Mouse (Mus musculus): ENCODE measurements around the gene Hmgcs1. TPM values are rescaled to one million over a fixed set of nuclear protein-coding genes. Genes with fewer than 3 reads are reported as not detected.

Hmgcs1 gene
- polyA plus RNA-seq, 1 experiment from 2014 or later: 340 TPM

DNA sequence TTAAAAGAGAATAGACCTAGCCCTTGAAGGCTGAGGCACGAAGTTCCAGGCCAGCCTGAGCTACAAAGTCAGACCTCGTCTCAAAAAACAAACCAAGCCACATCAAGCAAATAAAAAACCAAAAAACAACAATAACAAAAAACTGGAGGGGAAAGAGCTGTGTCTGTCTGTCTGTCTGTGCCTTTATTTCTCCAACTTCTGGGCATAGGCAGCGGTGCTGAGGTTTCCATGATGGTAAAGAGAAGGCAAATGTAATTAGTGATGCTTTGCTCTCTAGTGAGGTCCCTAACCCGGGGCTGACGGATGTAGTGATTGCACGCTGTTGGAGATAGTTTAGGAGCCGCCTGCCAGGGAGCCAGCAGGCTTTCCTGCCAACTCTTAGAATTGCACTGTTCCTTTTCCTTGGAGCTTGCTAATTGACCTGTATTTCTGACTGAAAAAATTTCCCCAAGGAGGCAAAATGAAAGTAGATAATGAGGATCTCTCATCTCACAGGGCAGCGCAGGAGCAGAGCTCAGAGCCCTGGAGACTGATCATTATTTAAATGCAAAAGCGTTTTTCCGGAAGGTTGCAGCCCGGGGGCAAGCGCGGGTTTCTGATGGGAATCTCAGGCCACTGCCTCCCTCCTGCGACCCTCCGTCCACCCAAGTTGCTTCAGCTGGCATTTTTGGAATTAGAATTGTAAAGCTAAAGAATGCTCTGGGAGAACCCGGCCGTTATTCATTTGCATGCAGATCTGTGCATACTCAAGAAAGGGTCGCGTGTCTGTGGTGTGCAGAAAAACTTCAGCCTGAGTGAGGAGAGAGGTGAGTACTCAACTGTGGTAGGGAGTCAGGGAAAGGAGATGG is 51.4 kb downstream of the Hmgcs1 start:
- H3K4me1 ChIP-seq: peaks cover 36% of the 10 kb centered on the region
- peak; percentile 44 for DNase-seq (ENCODE audit: extremely low spot score, low spot score)
- H3K9me3 ChIP-seq: no peaks in the 10 kb centered on the region
- H3K4me3 ChIP-seq: peak overlapping the region; percentile 45
- no peaks in the 10 kb centered on the region for H3K27me3 ChIP-seq (ENCODE audit: poor library complexity, severe bottlenecking)
- H3K27ac ChIP-seq: peak overlapping the region; percentile 75
- WGBS: 5% methylated on average over 19 of the region's 19 CpGs
- no peaks in the 10 kb centered on the region for H3K36me3 ChIP-seq (replicated peaks)

GRCm38 (mm10) chr13:119742711-119743415 is 52.7 kb downstream of the Hmgcs1 start:
- Histone ChIP-seq H3K4me3 (no peak overlapping the region), H3K9me3 (no peaks in the 10 kb centered on the region), H3K27me3 (ENCODE audit: poor library complexity, severe bottlenecking) (no peaks in the 10 kb centered on the region), H3K4me1 (peaks cover 32% of the 10 kb centered on the region), H3K36me3 (replicated peaks) (no peaks in the 10 kb centered on the region), H3K27ac (no peak overlapping the region)
- no peak for DNase-seq (ENCODE audit: extremely low spot score, low spot score)
- 91% methylated on average over 6 of the region's 6 CpGs for WGBS

GRCm38 (mm10) chr13:119743470-119743869 is 53.3 kb downstream of the Hmgcs1 start:
- no peaks in the 10 kb centered on the region for H3K9me3 ChIP-seq
- H3K27ac ChIP-seq: no peak overlapping the region
- DNase-seq (ENCODE audit: extremely low spot score, low spot score): no peak
- H3K4me1 ChIP-seq: peaks cover 32% of the 10 kb centered on the region
- H3K4me3 ChIP-seq: no peak overlapping the region
- WGBS: 60% methylated on average over 3 of the region's 3 CpGs
- peaks cover 3% of the 10 kb centered on the region; the same call in 1 of the 2 replicates for H3K36me3 ChIP-seq (replicated peaks)
- H3K27me3 ChIP-seq (ENCODE audit: poor library complexity, severe bottlenecking): no peaks in the 10 kb centered on the region

- no peak overlapping the region for H3K4me3 ChIP-seq
- no peak overlapping the region for H3K27ac ChIP-seq
- no peak for DNase-seq (ENCODE audit: extremely low spot score, low spot score)
- no peaks in the 10 kb centered on the region for H3K9me3 ChIP-seq
- peaks cover 13% of the 10 kb centered on the region for H3K36me3 ChIP-seq (replicated peaks)
- H3K4me1 ChIP-seq: peaks cover 19% of the 10 kb centered on the region
- 91% methylated on average over 4 of the region's 4 CpGs for WGBS
- H3K27me3 ChIP-seq (ENCODE audit: poor library complexity, severe bottlenecking): no peaks in the 10 kb centered on the region
These were observed 56.8 kb downstream of the Hmgcs1 start for GRCm38 (mm10) chr13:119746930-119747329.

- peaks cover 14% of the 10 kb centered on the region for H3K36me3 ChIP-seq (replicated peaks)
- DNase-seq (ENCODE audit: extremely low spot score, low spot score): peak; percentile 31
- peaks cover 40% of the 10 kb centered on the region for H3K4me1 ChIP-seq
- WGBS: 48% methylated on average over 9 of the region's 9 CpGs
- peak overlapping the region; percentile 89; the same call in 1 of the 2 replicates for H3K27ac ChIP-seq
- no peaks in the 10 kb centered on the region for H3K9me3 ChIP-seq
- peak overlapping the region; percentile 73; the same call in 1 of the 2 replicates for H3K4me3 ChIP-seq
- H3K27me3 ChIP-seq (ENCODE audit: poor library complexity, severe bottlenecking): no peaks in the 10 kb centered on the region
These were observed 63.9 kb downstream of the Hmgcs1 start for GRCm38 (mm10) chr13:119753859-119754634.

- Histone ChIP-seq H3K36me3 (replicated peaks) (peaks cover 12% of the 10 kb centered on the region), H3K27ac (peak overlapping the region; percentile 89), H3K4me3 (peak overlapping the region; percentile 73), H3K27me3 (ENCODE audit: poor library complexity, severe bottlenecking) (no peaks in the 10 kb centered on the region), H3K9me3 (no peaks in the 10 kb centered on the region), H3K4me1 (peaks cover 40% of the 10 kb centered on the region)
- 25% methylated on average over 3 of the region's 3 CpGs for WGBS
- no peak for DNase-seq (ENCODE audit: extremely low spot score, low spot score)
These were observed 64.4 kb downstream of the Hmgcs1 start for GRCm38 (mm10) chr13:119754635-119755020.

DNA sequence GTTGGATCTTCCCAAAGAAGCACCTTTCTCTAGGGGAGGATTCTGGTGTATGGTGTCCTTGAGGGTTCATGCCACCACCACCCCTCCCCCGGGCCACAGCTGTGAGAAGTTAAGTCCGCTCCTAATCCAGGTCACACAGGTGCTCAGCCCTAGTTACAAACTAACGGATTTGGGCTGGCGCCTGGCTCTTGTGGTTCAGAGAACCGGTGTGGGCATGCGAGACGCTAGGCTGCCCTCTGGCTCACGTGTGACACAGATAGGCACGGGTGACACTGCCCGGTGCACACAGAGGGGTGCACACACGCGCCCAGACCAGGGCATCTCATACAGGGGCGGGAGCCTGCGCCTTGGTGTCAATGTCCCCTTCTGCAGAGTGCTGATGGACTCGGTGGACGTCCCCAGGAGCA is 65.0 kb downstream of the Hmgcs1 start:
- WGBS: under 1% methylated on average over 16 of the region's 16 CpGs
- peaks cover 40% of the 10 kb centered on the region for H3K4me1 ChIP-seq
- H3K36me3 ChIP-seq (replicated peaks): peaks cover 8% of the 10 kb centered on the region
- no peak for DNase-seq (ENCODE audit: extremely low spot score, low spot score)
- no peaks in the 10 kb centered on the region for H3K27me3 ChIP-seq (ENCODE audit: poor library complexity, severe bottlenecking)
- H3K4me3 ChIP-seq: peak overlapping the region; percentile 73
- H3K27ac ChIP-seq: peak overlapping the region; percentile 89
- no peaks in the 10 kb centered on the region for H3K9me3 ChIP-seq

GRCm38 (mm10) chr13:119755681-119756471 is 65.7 kb downstream of the Hmgcs1 start, which contains the start of gene Nim1k:
Nim1k (minus strand) TSS chr13:119755882.
- H3K27ac ChIP-seq: peak within 1 kb of the TSS; percentile 89
- peaks cover 40% of the 10 kb centered on the region for H3K4me1 ChIP-seq
- peaks cover 13% of the 10 kb centered on the region for H3K36me3 ChIP-seq (replicated peaks)
- WGBS: 2% methylated on average over 43 of the region's 43 CpGs
- peak; percentile 84 for DNase-seq (ENCODE audit: extremely low spot score, low spot score)
- H3K4me3 ChIP-seq: peak within 1 kb of the TSS; percentile 73
- no peaks in the 10 kb centered on the region for H3K27me3 ChIP-seq (ENCODE audit: poor library complexity, severe bottlenecking)
- no peaks in the 10 kb centered on the region for H3K9me3 ChIP-seq

DNA sequence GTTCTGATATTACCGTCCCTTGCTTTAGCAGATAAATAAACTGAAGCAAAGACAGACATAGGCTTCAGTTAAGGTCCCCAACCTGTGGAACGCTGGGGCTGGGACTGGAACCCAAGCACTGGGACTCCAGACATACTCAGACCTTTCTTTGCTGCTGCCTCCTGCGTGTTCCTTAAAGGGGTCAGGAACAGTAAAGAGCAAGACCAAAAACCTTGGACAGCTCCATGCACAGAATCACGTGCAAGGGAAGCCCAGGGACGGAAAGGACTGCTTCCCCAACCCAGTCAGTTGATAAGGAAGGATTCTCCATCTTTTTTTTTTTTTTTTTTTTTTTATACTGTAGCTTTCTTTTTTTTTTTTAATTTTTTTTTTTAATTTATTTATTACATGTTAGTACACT is 66.7 kb downstream of the Hmgcs1 start:
- Histone ChIP-seq H3K4me3 (no peak overlapping the region; the same call in 1 of the 2 replicates), H3K4me1 (peaks cover 40% of the 10 kb centered on the region), H3K27me3 (ENCODE audit: poor library complexity, severe bottlenecking) (no peaks in the 10 kb centered on the region), H3K27ac (no peak overlapping the region), H3K36me3 (replicated peaks) (peaks cover 22% of the 10 kb centered on the region), H3K9me3 (no peaks in the 10 kb centered on the region)
- 34% methylated on average over 5 of the region's 5 CpGs for WGBS
- no peak for DNase-seq (ENCODE audit: extremely low spot score, low spot score)

All from forebrain, embryonic 10.5 days (tissue).